Mouse (Mus musculus) urinary bladder, postnatal 4 days (tissue): ENCODE measurements around the gene Peak1.
"Not testable (repeated sequence)": the region's sequence is repeated elsewhere in the genome, so short reads cannot be mapped to it uniquely, and the experiment has no call there.

ENCODE experiments used
- DNase-seq, 2 experiments: peaks; one replicate each; pipeline ENCODE4 v3.0.0; 2021 to 2022; ENCODE audit warnings: low spot score in 2 of 2

The Peak1 gene

DNA sequence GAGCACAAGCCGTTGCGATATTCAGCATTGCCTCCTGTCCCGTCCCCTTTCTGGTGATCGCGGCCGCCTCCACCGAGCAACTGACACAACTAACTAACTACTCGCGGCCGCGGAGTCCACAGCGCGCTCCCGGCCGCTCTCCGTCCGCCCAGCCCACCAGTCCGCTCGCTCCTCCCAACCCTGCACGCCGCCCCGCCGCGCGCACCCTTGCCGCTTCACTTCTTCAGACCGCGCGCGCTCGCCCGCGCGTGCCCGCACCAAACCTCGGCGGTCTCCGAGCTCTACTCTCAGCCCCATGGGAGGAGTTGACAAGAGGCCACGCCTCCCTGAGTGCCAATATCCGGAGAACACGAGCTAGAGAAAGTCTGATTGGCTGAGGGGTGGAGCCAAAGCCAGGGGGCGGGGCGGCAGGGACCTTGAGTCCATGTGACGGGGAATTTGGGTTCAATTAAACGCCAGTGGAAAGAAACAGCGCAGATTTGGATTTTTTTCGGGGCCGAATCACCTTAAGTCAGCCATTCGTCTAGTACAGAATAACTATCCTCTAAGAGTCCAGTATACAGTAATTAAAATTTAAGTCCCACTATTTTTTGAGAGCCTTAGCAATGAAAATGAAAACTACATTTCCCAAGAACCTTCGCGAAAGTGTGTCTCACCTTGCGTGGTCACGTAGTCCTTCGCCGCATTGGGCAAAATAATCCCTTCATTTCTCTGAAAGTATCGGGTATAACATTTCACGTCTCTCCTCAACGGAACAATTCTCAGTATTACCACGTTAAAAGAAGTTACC is at the start of gene Peak1, which contains the start of gene Hmg20a:
Gene Peak1 (minus strand): TSS at position 120 of the 790 bp plus-strand sequence.
Gene Hmg20a (plus strand): TSS at position 662 of the 790 bp plus-strand sequence.
- peak; percentile 100 for DNase-seq

DNA sequence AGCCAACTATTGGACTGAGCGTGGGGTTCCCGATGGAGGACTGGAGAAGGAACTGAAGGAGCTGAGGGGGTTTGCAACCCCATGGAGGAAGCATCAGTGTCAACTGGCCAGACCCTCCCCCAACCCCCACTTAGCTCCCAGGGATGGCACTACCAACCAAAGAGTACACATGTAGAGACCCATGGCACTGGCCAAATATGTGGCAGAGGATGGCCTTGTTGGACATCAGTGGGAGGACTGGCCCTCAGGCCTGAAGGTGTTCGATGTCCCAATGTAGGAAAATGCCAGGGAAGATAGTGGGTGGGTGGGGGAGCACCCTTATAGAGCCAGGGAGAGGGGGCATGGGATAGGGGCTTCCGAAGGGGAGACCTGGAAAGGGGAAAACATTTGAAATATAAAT is 48.4 kb upstream of the Peak1 start:
- DNase-seq: no peak

DNA sequence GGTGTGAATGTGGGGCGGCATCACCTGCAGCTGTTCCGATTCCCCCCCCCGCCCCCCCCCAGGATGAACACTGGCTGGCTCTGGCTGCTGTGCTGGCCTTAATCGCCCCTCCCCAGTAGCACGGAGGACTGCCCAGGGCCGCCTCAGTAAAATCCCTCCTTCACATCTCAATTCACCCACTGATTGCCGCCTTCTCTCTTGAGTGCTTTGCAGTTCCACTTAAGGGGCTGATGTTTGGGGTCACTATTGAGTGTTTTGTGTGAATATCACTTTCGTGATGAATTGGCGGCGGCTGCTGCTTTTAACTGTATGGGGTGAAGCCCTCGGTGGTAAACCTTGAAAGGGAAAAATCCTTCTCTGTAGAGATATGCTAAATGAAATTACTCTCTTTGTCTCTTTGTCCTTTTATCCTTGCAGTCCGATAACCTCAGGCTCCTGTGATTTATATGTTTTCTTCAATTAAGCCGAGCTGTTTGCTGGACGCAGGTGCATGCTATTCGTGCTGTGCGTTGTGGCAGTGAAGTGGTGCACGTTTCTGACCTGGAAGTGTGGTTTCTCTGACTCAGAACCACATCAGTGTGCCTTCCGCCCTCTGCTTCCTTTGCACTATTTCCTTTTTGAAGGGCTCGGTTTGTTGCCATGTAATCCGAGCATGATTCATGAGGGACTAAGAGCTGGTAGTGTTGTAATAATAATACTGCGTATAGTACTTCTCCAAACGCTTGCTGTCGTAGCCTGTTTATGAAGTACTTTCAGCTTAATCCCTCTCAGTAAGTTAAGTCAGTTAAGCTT is 47.2 kb upstream of the Peak1 start:
- no peak for DNase-seq

DNA sequence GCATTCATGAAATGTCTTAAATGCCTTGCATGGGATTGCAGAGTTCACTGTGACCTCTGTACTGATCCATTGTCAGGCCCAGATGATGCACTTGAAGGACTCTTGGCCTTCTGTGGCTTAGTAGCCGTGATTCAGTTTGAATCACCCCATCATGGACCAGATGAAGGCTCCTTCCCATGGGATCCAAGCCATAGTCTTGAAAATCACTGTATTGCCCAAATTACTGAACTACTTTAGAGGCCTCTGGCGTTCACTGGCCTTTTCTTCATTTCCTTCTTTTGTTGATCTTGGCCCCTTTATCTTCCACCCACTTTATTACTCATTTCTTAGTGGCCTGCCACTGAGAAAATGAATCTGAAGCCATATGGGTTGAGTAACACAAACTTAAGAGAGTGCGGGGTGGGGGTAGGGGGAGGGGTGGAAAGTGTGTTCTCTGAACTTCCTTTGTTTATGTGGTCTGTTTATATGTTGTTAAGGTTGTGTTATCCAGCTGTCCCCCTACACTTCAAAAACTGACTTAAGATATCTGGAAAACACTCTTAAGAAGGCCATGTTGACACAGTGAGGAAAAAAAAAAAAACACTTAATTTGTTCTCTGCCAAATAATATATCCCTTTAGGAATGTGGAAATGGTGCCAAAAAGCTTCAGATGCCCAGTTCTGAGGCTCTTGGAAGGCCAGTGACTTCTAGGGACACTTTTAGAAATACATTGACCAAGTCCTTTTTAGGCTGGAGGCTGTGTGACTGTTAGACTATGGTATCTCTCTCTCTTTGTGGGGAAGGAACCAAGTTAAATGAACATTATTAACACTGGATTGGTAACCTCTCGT is 46.0 kb upstream of the Peak1 start:
- DNase-seq: no peak

DNA sequence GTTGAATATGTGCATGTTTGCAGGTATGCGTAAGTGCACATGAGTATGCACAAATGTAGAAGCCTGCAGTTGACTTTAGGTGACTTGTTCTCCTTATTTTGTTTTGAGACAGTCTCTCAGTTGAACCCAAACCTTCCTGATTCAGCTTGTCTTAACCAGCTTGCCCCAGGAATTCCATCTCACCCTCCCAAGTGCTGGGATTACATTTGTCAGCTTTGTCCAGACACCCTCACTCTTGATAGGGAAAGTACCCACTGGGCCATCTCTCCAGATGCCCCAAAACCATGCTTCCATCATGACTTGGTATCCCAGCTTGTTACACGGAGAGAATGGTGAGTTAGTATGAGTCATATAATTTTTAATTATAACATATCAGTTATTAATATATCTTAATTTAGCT is 45.2 kb upstream of the Peak1 start:
- DNase-seq: no peak

DNA sequence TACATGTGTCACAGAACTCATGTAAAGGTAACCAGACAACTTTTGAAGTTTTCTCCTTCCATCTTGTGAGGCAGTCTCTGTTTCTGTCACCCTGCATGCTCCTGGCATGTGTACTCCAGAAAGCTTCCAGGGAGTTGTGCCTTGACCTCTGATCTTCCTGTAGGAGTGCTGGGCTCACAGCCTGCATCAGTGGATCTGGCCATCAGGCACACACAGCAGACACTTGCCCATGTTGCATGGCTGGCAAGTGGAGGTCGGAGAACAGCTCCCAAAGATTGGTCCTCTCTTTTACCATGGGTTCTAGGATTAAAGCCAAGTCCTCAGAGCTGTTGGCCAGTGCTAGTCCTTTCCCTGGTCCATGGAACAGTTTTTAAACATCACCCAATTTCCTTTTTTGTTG is 44.7 kb upstream of the Peak1 start:
- DNase-seq: no peak

DNA sequence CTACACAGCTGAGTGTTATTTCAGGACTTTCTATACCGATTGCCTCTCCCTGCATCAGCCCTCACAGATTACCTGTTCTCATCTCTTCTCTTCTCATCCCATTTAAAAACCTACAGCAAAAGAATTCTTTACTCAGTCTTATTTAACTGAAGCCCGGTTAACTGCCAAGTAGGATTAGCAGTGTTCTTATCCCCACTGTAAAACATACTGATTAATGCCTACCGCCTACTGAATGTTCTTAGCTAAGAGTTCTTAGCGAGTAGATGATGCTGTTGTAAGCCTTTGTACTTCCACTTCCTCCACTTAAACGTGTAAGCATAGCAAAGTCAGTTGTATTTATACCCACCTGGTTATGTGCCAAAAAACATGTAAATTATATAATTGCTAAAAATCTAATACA is 43.1 kb upstream of the Peak1 start:
- DNase-seq: no peak

DNA sequence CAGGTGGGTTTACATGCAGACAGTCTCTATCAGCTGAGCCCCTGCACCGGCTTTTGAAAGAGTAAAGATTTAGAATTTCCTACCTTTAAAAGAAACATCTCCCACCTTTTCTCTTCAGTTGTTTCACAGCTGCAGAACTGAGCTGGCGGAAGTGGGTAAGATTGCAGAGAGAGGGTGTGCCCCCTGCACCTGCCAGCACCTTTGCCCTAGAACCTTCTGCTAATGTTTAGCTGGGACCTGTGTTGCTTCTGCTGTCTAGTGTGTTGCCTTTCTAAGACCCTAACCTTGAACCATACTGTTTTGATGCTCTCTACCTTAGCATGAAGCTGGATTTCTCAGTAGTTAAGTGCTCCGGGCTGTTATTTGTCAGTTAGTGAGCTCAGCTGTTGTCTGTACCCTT is 38.6 kb upstream of the Peak1 start:
- no peak for DNase-seq

DNA sequence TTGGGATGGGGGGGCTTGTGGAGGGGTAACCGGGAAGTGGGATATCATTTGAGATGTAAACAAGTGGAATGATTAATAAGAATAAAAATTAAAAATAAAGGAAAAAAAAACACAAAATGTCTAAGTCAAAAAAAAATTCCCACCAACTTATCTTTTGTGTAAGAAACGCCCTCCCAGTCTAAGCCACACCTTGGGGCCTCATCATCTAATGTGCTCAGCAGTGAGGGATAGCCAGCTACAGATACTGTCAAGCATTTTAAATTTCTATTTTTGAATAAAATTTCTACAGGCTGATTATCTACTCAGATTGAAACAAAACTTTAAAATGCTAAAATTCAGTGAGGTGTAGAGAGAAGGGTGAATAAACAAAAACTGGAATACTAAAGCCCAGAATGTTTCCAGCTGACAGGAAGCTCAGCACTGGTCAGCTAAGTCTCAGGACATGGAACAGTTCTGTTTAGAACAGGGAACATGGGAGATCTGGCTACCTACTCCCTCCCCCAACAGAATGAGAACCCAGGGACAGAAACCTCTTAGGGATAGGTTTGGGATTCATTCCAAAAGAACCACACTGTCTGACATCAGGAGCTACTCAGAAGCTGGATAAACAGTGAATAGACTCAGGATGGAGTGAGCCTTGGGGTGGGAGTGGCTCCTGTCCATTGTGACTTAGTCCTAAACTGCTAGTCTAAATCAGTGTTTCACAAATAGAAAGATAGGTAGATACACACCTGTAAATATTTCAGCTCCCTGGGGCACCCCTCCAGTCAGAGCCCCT is 35.4 kb upstream of the Peak1 start:
- DNase-seq: no peak

DNA sequence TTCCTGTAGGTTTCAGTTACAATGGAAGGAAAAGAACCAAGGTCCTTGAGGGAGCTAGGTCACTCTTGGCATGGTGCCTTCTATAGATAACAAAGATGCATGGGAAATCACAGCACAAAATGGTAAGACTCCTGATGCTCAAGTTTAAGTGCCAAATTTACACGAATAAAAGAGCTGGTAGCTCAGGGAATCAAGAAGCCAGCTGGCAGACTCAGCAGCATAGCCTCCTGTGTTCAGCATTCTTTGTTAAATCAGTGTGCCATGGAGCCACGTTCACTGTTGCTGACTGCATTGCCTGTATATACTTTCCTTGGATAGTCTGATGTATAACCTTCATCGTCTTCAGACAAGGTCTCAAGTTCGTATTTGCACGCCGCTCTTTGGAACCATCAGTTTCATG is 33.7 kb upstream of the Peak1 start:
- DNase-seq: no peak

DNA sequence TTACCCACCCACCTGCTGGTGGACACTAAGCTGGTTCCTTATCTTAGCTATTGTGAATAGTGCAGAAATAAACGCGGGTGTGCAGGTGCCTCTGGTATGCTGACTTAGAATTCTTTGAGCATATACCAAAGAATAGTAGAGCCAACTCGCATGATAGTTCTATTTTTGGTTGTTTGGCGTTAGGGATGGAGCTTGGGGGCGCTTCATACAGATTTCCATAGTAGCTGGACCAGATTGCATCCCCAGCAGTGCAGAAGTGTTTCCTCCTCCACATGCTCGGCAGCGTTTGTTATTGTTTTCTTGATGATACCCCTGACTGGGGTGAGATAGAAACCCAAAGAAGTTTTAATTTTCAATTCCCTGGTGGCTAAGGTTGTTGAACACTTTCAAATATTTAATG is 21.8 kb upstream of the Peak1 start:
- no peak for DNase-seq

DNA sequence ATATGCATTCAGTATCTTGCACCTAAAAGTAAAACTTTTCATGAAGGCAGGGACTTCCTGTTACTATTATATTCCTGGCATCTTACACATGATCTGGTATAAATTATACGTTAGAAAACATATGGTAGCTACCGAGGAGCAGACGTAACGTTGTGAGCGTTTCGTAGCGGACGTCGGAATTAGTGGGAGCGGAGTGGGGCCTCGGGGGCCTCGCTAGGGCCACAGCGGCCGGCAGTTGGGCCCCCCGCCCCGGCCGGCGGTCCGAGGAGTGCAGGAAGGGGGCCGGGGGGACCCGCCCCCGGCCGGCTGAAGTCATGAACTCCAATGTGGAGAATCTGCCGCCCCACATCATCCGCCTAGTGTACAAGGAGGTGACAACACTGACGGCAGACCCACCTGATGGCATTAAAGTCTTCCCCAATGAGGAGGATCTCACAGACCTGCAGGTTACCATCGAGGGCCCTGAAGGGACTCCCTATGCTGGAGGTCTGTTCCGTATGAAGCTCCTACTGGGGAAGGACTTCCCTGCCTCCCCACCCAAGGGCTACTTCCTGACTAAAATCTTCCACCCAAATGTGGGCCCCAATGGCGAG is 19.5 kb upstream of the Peak1 start:
- not testable (repeated sequence) for DNase-seq

DNA sequence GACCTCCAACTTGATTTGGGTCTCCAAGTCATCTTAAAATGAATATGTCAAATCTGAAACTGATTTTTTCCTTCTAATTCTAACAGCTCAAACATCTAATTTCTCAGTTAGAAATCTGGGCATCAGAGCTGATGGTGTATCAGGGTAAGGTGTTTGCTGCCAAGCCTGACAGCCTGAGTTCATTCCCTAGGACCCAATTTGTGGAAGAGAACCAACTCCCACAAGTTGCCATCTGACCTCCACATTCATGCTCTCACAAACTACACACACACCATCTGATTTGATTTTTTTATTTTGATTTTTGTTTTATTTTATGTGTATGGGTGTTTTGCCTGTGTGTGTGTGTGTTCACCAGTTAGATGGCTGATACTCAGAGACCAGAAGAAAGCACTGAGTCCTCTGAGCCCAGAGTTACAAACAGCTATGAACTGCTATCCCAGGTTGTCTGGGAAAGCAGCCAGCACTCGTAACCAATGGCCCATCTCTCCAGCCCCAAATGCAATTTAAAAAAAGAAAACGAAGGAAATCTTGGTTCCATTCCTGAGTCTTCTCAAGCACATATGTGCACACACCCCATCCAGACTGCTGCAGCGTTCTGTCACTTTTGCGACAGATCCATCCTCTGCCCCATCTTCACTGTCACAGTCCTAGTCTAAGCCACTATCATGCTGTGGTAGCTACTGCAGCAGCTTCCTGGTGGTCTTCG is 18.1 kb upstream of the Peak1 start:
- DNase-seq: no peak

DNA sequence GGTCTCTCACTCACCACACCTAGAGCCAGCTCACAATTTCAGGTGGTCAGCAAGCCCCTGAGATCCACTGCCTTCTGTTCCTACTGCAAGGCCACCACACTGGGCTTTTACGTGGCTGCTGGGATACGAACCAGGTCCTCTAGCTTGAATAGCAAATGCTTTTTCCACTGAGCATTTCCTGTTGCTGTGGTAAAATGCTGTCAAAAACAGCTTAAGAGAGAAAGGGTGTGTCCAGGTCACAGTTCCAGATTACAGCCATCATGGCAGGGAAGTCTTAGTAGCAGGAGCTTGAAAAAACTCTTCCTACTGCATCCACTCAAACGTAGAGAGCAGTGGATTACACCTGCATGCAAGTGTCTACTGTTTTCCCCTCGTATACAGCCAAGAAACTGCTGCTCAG is 7.0 kb upstream of the Peak1 start:
- DNase-seq: no peak

DNA sequence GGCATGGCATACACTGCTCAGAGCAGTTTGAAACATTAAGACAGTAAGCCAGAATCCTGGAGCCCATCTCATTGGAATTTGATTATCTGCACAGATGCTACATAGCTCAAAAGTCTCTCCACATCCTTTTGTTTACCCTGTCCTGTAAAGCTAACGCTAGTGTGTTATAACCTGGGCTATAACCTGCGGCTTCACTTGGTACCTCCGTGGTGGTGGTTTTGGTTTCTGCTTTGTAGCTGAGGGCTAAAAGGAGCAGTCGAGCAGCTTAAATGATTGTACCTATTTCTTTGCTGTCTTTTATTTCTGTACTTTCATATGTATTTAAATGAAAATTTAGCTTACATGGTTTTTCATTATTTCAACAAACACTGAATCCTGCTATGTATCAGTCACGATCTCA is 4.1 kb upstream of the Peak1 start:
- DNase-seq: no peak

DNA sequence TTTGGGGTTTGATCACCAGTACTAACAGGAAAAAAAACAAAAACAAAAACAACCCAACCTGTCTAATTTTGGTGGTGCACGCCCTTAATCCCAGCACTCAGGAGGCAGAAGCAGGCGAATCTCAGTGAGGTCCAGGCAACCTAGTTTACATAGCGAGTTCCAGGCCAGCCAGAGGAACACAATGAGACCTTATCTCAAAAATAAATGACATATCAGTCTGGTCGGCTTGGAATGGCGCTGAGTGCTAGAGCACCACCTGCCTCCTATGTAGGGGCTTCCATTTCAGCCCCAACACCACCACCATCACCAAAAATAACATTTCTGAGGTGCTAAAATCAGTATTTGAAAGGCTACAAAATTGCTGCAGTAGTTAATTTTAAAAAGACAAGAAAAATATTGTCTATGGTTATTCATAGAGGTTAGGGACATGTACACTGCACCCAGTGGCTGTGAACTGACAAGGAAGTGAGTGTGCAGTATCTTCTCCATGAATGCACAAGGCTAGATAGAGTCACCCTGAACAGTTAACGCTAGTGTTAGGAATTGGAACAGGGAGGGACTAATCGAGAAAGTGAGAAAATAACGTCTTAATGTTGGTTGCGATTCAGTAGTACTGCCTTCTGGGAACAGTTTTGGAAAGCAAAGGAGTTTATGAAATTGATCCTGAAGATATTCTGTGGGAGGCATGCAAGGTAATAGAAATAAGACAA is 3.2 kb upstream of the Peak1 start:
- no peak for DNase-seq

DNA sequence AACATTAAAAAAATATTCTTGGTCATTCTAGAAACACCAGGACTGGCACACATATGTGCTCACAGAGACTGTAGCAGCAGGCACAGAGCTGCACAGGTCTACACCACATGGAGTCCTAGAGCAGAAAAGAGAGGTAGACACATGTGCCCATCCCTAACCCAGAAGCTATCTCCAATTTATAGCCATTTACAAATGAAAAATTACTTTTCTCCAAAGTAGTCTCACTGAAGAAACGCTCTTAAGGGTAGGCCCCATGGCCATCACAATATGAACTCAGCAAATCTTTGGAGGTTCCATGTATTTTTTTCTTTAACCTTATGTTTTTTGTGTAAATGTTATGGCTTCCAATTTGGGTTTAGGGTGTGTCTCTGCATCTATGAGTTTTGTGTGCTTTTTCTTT is 2.4 kb upstream of the Peak1 start:
- DNase-seq: no peak

DNA sequence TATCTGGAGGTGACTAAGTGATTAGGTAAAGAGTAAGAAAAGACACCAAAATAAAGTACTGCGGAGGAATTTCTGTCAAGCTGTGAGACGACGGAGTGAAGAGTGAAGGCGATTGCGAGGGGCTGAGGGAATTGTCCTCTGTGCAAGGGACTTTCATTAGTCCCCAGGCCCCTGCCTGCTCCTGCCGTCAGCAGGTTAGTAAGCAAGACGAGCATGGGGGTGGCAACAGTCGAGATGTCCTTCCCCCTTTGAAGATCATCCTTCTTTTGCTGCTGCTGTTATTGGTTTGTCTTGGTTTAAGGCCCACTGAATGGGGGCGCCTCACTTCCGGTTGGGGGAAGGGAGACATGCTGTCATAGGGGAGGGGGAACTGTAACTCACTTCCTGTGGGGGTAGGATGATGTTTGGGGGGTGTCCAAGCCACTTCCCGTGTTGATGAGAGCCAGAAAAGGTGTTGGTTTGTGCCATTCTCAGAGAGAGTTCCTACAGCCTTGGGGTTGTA is 922 bp upstream of the Peak1 start:
- peak; percentile 74 to 75 for DNase-seq

DNA sequence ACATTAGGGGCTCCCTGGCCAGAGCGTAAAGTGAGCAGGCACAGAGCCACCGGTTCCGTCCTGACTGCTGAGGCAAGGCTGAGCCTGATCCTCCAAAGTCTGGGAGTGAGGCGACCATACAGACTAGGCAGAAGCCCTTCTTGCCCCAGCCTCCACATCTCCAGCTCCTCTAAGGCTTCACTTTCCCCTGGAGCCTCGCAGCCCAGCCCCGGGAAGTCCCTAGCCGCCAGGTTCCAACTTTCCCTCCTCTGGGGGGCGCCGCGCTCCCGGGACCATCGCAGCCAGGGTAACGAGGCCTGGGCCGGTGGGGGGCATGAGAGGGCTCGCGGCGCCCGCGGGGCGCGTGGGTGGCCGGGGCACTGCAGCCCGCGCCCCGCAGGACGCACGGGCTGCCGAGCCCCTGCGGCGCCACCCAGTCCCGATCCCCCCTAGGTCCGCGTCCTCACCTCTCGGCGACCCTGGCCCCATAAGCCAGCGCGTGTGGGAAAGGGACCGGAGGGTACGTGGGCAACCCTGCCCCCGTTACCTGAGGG is 386 bp downstream of the Peak1 start:
- peak; percentile 78 to 87 for DNase-seq
